In genomic region chr2:181494266-181494945, GRCm38 (mm10) we compare ENCODE assay signal across 26 mouse cellular contexts. TPM values are rescaled to one million over a fixed set of nuclear protein-coding genes. Genes with fewer than 3 reads are reported as not detected.
A peak's percentile ranks its signal among the peaks of the same experiment; 100 is the strongest.
DNase-seq lines count a peak whose midpoint lies in the region; ATAC-seq lines count a peak whose summit lies in the region.
"Had no signal": no experiment of that assay in that cellular context is flagged by ENCODE, and none has a peak within 500 bp of the region (broad histone marks: within the 10 kb centered on the region; RNA-seq: fewer than 3 reads in every experiment).

No protein-coding gene starts in this region.

- no peak overlapping the region for H3K4me2 ChIP-seq in kidney, embryonic 16.5 days (replicated peaks; ENCODE audit: low read depth, low read length)
- H3K4me2 ChIP-seq: heart, embryonic 13.5 days; hindbrain, embryonic 14.5 days; midbrain, embryonic 12.5 days; stomach, embryonic 15.5 days had no signal

- no peaks in the 10 kb centered on the region for H3K27me3 ChIP-seq in kidney, embryonic 16.5 days (ENCODE audit: insufficient read depth, low read length)
- H3K27me3 ChIP-seq in forebrain, embryonic 10.5 days (ENCODE audit: poor library complexity, severe bottlenecking): no peaks in the 10 kb centered on the region
- H3K27me3 ChIP-seq: midbrain, embryonic 12.5 days; stomach, embryonic 15.5 days had no signal

- H3K36me3 ChIP-seq in kidney, embryonic 16.5 days (ENCODE audit: insufficient read depth, low read length): no peaks in the 10 kb centered on the region
- H3K36me3 ChIP-seq in forebrain, embryonic 10.5 days (replicated peaks): peaks cover 4% of the 10 kb centered on the region
- H3K36me3 ChIP-seq: midbrain, embryonic 12.5 days; stomach, embryonic 15.5 days had no signal

- no peak overlapping the region for H3K9ac ChIP-seq in kidney, embryonic 16.5 days (replicated peaks; ENCODE audit: low read length)
- H3K9ac ChIP-seq: forebrain, postnatal 0 days; heart, embryonic 13.5 days; hindbrain, embryonic 14.5 days; liver, embryonic 14.5 days; midbrain, embryonic 12.5 days; stomach, embryonic 15.5 days had no signal

- no peaks in the 10 kb centered on the region for H3K9me3 ChIP-seq in kidney, embryonic 16.5 days (ENCODE audit: low read length)
- H3K9me3 ChIP-seq in forebrain, embryonic 10.5 days: no peaks in the 10 kb centered on the region
- H3K9me3 ChIP-seq: heart, embryonic 13.5 days; midbrain, embryonic 12.5 days; stomach, embryonic 15.5 days had no signal

- H3K4me1 ChIP-seq in kidney, embryonic 16.5 days (ENCODE audit: insufficient read depth, low read length): peaks cover 11% of the 10 kb centered on the region
- peaks cover 23% of the 10 kb centered on the region for H3K4me1 ChIP-seq in forebrain, embryonic 10.5 days

- peak; percentile 25 to 45 for DNase-seq in adrenal gland, adult (ENCODE audit: inconsistent age in 2 of 2, low spot score in 1 of 2)
- no peak for DNase-seq in adrenal gland, adult 18-20 months (ENCODE audit: low spot score in 2 of 2)
- DNase-seq in kidney, postnatal 10 days: peak; percentile 16
- DNase-seq in 3134 (ENCODE audit: extremely low read depth, insufficient read length, low spot score) (peak; percentile 75), ZHBTc4 (ENCODE audit: low read depth, low spot score) (peak; percentile 38)
- DNase-seq in forebrain, embryonic 10.5 days (ENCODE audit: extremely low spot score, low spot score): no peak
- DNase-seq: adrenal gland, postnatal 14 days; embryo, embryonic 11 days; forebrain, postnatal 0 days; right cerebral cortex, postnatal 25 days; thymus, postnatal 14 days had no signal

- WGBS in kidney, embryonic 16.5 days: 83% methylated on average over 26 of the region's 26 CpGs
- WGBS in forebrain, embryonic 10.5 days: 83% methylated on average over 26 of the region's 26 CpGs

- ATAC-seq in kidney, embryonic 16.5 days (ENCODE audit: low FRiP score, low TSS enrichment): no peak
- ATAC-seq in inflammation-experienced regulatory T-cells, adult 6 months: no peak
- ATAC-seq: forebrain, postnatal 0 days; intestine, embryonic 16.5 days had no signal

- H3K27ac ChIP-seq in kidney, embryonic 16.5 days (ENCODE audit: low read length): no peak overlapping the region
- no peak overlapping the region for H3K27ac ChIP-seq in forebrain, embryonic 10.5 days
- H3K27ac ChIP-seq: heart, embryonic 13.5 days; hindbrain, embryonic 14.5 days; liver, embryonic 14.5 days; midbrain, embryonic 12.5 days; stomach, embryonic 15.5 days had no signal

- H3K4me3 ChIP-seq in kidney, embryonic 16.5 days (ENCODE audit: low read length): no peak overlapping the region
- H3K4me3 ChIP-seq in forebrain, embryonic 10.5 days: no peak overlapping the region
- H3K4me3 ChIP-seq: heart, embryonic 13.5 days; midbrain, embryonic 12.5 days; myocyte; stomach, embryonic 15.5 days had no signal

RNA-seq across cellular contexts. Expression of gene Abhd16b, which starts 1.4 kb away (rescaled TPM):
- total RNA-seq in adrenal gland, adult 18-20 months (2021): not detected
- polyA plus RNA-seq in kidney, embryonic 16.5 days (2015; fragmentation: Nextera tagmentation; extraction: Ambion mirVana): 0.15 and 0.20 TPM in 2 replicates
- polyA plus RNA-seq in forebrain, embryonic 10.5 days (2016; fragmentation: Nextera tagmentation; extraction: Ambion mirVana): 0.25 TPM in 1 of 2 replicates, not detected in the other
- not detected for polyA plus RNA-seq in inflammation-experienced regulatory T-cells, adult 6 months (2017; shearing (Covaris generic))
- total RNA-seq: adrenal gland, postnatal 14 days; forebrain, postnatal 0 days; heart, postnatal 25 days; layer of hippocampus, postnatal 25 days; left cerebral cortex, postnatal 10 days had no signal
- polyA plus RNA-seq: cerebellum, adult 2 months; forebrain, postnatal 0 days; hindbrain, embryonic 14.5 days; limb, embryonic 14.5 days; midbrain, embryonic 12.5 days; neural tube, embryonic 14.5 days had no signal

RNA-seq across cellular contexts. Expression of gene Tpd52l2, which starts 2.5 kb away (rescaled TPM):
- total RNA-seq in adrenal gland, adult 18-20 months (2021): 100 to 1,000 TPM in 1 of 2 experiments, 10 to 100 TPM in 1; 96.6 to 100 TPM
- 168 and 172 TPM in 2 replicates for polyA plus RNA-seq in kidney, embryonic 16.5 days (2015; fragmentation: Nextera tagmentation; extraction: Ambion mirVana)
- polyA plus RNA-seq in forebrain, embryonic 10.5 days (2016; fragmentation: Nextera tagmentation; extraction: Ambion mirVana): 151 and 158 TPM in 2 replicates
- 100 to 1,000 TPM in 2 of 3 experiments, 10 to 100 TPM in 1; 89.9 to 113 (median 102) TPM for polyA plus RNA-seq in inflammation-experienced regulatory T-cells, adult 6 months (2017; shearing (Covaris generic))

RNA-seq across cellular contexts. Expression of gene Dnajc5, which starts 25.9 kb away (rescaled TPM):
- 10 to 100 TPM; 97.2 to 97.4 TPM for total RNA-seq in adrenal gland, adult 18-20 months (2021)
- polyA plus RNA-seq in kidney, embryonic 16.5 days (2015; fragmentation: Nextera tagmentation; extraction: Ambion mirVana): 91.7 and 100 TPM in 2 replicates
- polyA plus RNA-seq in forebrain, embryonic 10.5 days (2016; fragmentation: Nextera tagmentation; extraction: Ambion mirVana): 92.3 and 92.4 TPM in 2 replicates
- polyA plus RNA-seq in inflammation-experienced regulatory T-cells, adult 6 months (2017; shearing (Covaris generic)): 10 to 100 TPM; 37.5 to 41.7 (median 39.3) TPM

RNA-seq across cellular contexts. Expression of gene Zbtb46, which starts 35.2 kb away (rescaled TPM):
- total RNA-seq in adrenal gland, adult 18-20 months (2021): 10 to 100 TPM; 12.0 to 16.2 TPM
- 26.2 and 30.5 TPM in 2 replicates for polyA plus RNA-seq in kidney, embryonic 16.5 days (2015; fragmentation: Nextera tagmentation; extraction: Ambion mirVana)
- 17.5 and 18.3 TPM in 2 replicates for polyA plus RNA-seq in forebrain, embryonic 10.5 days (2016; fragmentation: Nextera tagmentation; extraction: Ambion mirVana)
- 1 to 10 TPM; 3.6 to 4.3 (median 3.7) TPM for polyA plus RNA-seq in inflammation-experienced regulatory T-cells, adult 6 months (2017; shearing (Covaris generic))

Comparison
In these comparisons a context has a peak if more than half of its experiments do, and no peak if none do; other contexts are left out.
1. DNase-seq: peak in adrenal gland, adult (2 of 2), kidney, postnatal 10 days (single experiment), 3134 (single experiment) and ZHBTc4 (single experiment); none in adrenal gland, adult 18-20 months (0 of 2) and forebrain, embryonic 10.5 days (single experiment).